Mouse (Mus musculus) cerebellum, adult 18-20 months (tissue): ENCODE data around the gene Phkg2.

Source experiments
- DNase-seq, 2 experiments: peaks; one replicate each; pipeline ENCODE4 v3.0.0; 2021

The Phkg2 gene

GRCm38 (mm10) chr7:127572895-127573471, at the start of gene Phkg2:
Gene Phkg2, plus strand, starts transcription at chr7:127573340.
- DNase-seq = peak; percentile 86 to 97

GRCm38 (mm10) chr7:127541671-127542070, 31.5 kb upstream of the Phkg2 start:
- peak; percentile 36 to 48 for DNase-seq

- peak; percentile 77 to 79 for DNase-seq
These were observed 23.9 kb upstream of the Phkg2 start for GRCm38 (mm10) chr7:127549116-127549835.

GRCm38 (mm10) chr7:127551558-127551957, 21.6 kb upstream of the Phkg2 start:
- DNase-seq = no peak

GRCm38 (mm10) chr7:127560580-127560979, 12.6 kb upstream of the Phkg2 start:
- DNase-seq = no peak

- peak; percentile 26 to 36 for DNase-seq
These were observed 11.7 kb upstream of the Phkg2 start, which contains the start of gene Tmem265 for GRCm38 (mm10) chr7:127561340-127561858. Gene Tmem265, plus strand, starts transcription at chr7:127561390.

GRCm38 (mm10) chr7:127564381-127565150, 8.6 kb upstream of the Phkg2 start:
- DNase-seq = peak; percentile 91 to 96

GRCm38 (mm10) chr7:127573503-127574008, 416 bp downstream of the Phkg2 start:
- peak; percentile 44 to 48 for DNase-seq

GRCm38 (mm10) chr7:127574115-127574514, 975 bp downstream of the Phkg2 start:
- DNase-seq = no peak

- DNase-seq = no peak
These were observed 10.1 kb downstream of the Phkg2 start for GRCm38 (mm10) chr7:127583260-127583659.

- no peak for DNase-seq
These were observed 11.9 kb downstream of the Phkg2 start for GRCm38 (mm10) chr7:127585031-127585430.

GRCm38 (mm10) chr7:127586149-127586548, 13.0 kb downstream of the Phkg2 start:
- no peak for DNase-seq

- no peak for DNase-seq
These were observed 14.1 kb downstream of the Phkg2 start for GRCm38 (mm10) chr7:127587196-127587595.

GRCm38 (mm10) chr7:127588011-127588871, 15.1 kb downstream of the Phkg2 start, which contains the start of the genes Ccdc189 and Rnf40:
Gene Ccdc189, minus strand, starts transcription at chr7:127588595.
Gene Rnf40, plus strand, starts transcription at chr7:127588767.
- DNase-seq = peak; percentile 87 to 93

GRCm38 (mm10) chr7:127588901-127589300, 15.8 kb downstream of the Phkg2 start:
- DNase-seq = no peak

- DNase-seq = no peak
These were observed 16.5 kb downstream of the Phkg2 start for GRCm38 (mm10) chr7:127589637-127590036.

GRCm38 (mm10) chr7:127591108-127591507, 18.0 kb downstream of the Phkg2 start:
- DNase-seq = no peak

- no peak for DNase-seq
These were observed 19.4 kb downstream of the Phkg2 start for GRCm38 (mm10) chr7:127592575-127592974.

- no peak for DNase-seq
These were observed 23.6 kb downstream of the Phkg2 start for GRCm38 (mm10) chr7:127596747-127597146.

GRCm38 (mm10) chr7:127600612-127601011, 27.5 kb downstream of the Phkg2 start:
- DNase-seq = no peak

- DNase-seq = no peak
These were observed 28.6 kb downstream of the Phkg2 start for GRCm38 (mm10) chr7:127601735-127602134.

GRCm38 (mm10) chr7:127602903-127603302, 29.8 kb downstream of the Phkg2 start:
- no peak for DNase-seq
